Mouse (Mus musculus) hindbrain, embryonic 12.5 days (tissue): ENCODE data around the gene Fam214b. TPM values are rescaled to one million over a fixed set of nuclear protein-coding genes. Genes with fewer than 3 reads are reported as not detected.

Experiments used
- ATAC-seq: fragments of 200-750 bp; cut with Nextera tagmentation; 2 replicates; pipeline ENCODE4 v1.8.0; 2017; ENCODE audit warnings: moderate TSS enrichment; ENCODE audit not compliant: low FRiP score
- H3K27ac ChIP-seq: fragments of 300-500 bp; sonication (generic); 2 replicates; pipeline ENCODE4 v1.5.1; 2016; ENCODE audit warnings: mild to moderate bottlenecking
- H3K27me3 ChIP-seq: fragments of 300-500 bp; sonication (generic); 2 replicates; pipeline ENCODE4 v1.6.1; 2016; ENCODE audit warnings: mild to moderate bottlenecking
- H3K36me3 ChIP-seq: fragments of 300-500 bp; sonication (generic); 2 replicates; pipeline ENCODE4 v1.6.1; 2016; ENCODE audit warnings: mild to moderate bottlenecking
- H3K4me1 ChIP-seq: fragments of 300-500 bp; sonication (generic); 2 replicates; pipeline ENCODE4 v1.6.1; 2016
- H3K4me2 ChIP-seq: fragments of 300-500 bp; sonication (generic); replicated peaks from 2 replicates; pipeline ENCODE4 v1.6.1; 2016; ENCODE audit warnings: mild to moderate bottlenecking
- H3K4me3 ChIP-seq: fragments of 300-500 bp; sonication (generic); 2 replicates; pipeline ENCODE4 v1.5.1; 2016; ENCODE audit warnings: mild to moderate bottlenecking
- H3K9ac ChIP-seq: fragments of 300-500 bp; sonication (generic); 2 replicates; pipeline ENCODE4 v1.6.1; 2016; ENCODE audit warnings: mild to moderate bottlenecking, moderate library complexity
- H3K9me3 ChIP-seq: fragments of 300-500 bp; sonication (generic); replicated peaks from 2 replicates; pipeline ENCODE4 v1.6.1; 2016; ENCODE audit warnings: mild to moderate bottlenecking
- WGBS: fragments of 180-500 bp; shearing (Covaris S2); methylation state at CpG from one replicate; pipeline ENCODE4 v1.1.7; 2016; 5-methylcytosine and 5-hydroxymethylcytosine counted together
- polyA plus RNA-seq: library from polyadenylated mRNA; unstranded; fragments of >200 nt; fragmentation: Nextera tagmentation; extraction: Ambion mirVana; gene quantifications from 2 replicates; pipeline ENCODE4 v1.2.1, GENCODE M21; 2016

Gene Fam214b
- polyA plus RNA-seq, 1 experiment from 2014 or later = 36.2 TPM

- Histone ChIP-seq H3K36me3 (peaks cover 15% of the 10 kb centered on the region), H3K4me3 (peak overlapping the region; percentile 80), H3K4me1 (peaks cover 17% of the 10 kb centered on the region), H3K27ac (peak overlapping the region; percentile 98), H3K9me3 (no peaks in the 10 kb centered on the region), H3K27me3 (no peaks in the 10 kb centered on the region), H3K9ac (peak overlapping the region; percentile 90), H3K4me2 (peak overlapping the region; percentile 83)
- ATAC-seq = peak; percentile 89
- WGBS = under 1% methylated on average over 51 of the region's 51 CpGs
These were observed 46.4 kb downstream of the Fam214b start for GRCm38 (mm10) chr4:42999451-43000140.

GRCm38 (mm10) chr4:42998022-42998421 lies 48.0 kb downstream of the Fam214b start:
- H3K36me3 ChIP-seq = peaks cover 31% of the 10 kb centered on the region
- H3K9me3 ChIP-seq = no peaks in the 10 kb centered on the region
- H3K4me2 ChIP-seq = peak overlapping the region; percentile 83
- H3K9ac ChIP-seq = peak overlapping the region; percentile 29; the same call in 1 of the 2 replicates
- ATAC-seq = no peak
- 76% methylated on average over 2 of the region's 2 CpGs for WGBS
- no peak overlapping the region for H3K27ac ChIP-seq
- H3K4me3 ChIP-seq = peak overlapping the region; percentile 80
- H3K4me1 ChIP-seq = peaks cover 17% of the 10 kb centered on the region
- H3K27me3 ChIP-seq = no peaks in the 10 kb centered on the region

- Histone ChIP-seq H3K27ac (no peak overlapping the region), H3K27me3 (no peaks in the 10 kb centered on the region), H3K9ac (no peak overlapping the region), H3K36me3 (peaks cover 97% of the 10 kb centered on the region), H3K4me2 (no peak overlapping the region), H3K4me1 (no peaks in the 10 kb centered on the region), H3K9me3 (no peaks in the 10 kb centered on the region), H3K4me3 (no peak overlapping the region)
- WGBS = 79% methylated on average over 1 of the region's 1 CpGs
- no peak for ATAC-seq
These were observed 57.7 kb downstream of the Fam214b start for GRCm38 (mm10) chr4:42988296-42988695.

Other genes with a start within 250 kb of the Fam214b start
- 0.05 and 0.21 TPM in 2 replicates for gene Fam205a1, start 192.3 kb downstream of the Fam214b start, polyA plus RNA-seq
- 0.31 and 0.48 TPM in 2 replicates for gene Gm12394, start 189.4 kb downstream of the Fam214b start, polyA plus RNA-seq
- gene Fam205c, start 172.0 kb downstream of the Fam214b start, polyA plus RNA-seq = 1.9 and 2.4 TPM in 2 replicates
- gene Phf24, start 129.6 kb downstream of the Fam214b start, polyA plus RNA-seq = 7.9 TPM in 2 replicates
- 32.4 and 37.4 TPM in 2 replicates for gene Dnajb5, start 96.4 kb downstream of the Fam214b start, polyA plus RNA-seq
- gene 1700022I11Rik, start 76.6 kb downstream of the Fam214b start, polyA plus RNA-seq = 0.61 and 1.2 TPM in 2 replicates
- gene Vcp, start 45.7 kb downstream of the Fam214b start, polyA plus RNA-seq = 626 and 637 TPM in 2 replicates
- 20.5 and 21.6 TPM in 2 replicates for gene Fancg, start 35.7 kb downstream of the Fam214b start, polyA plus RNA-seq
- gene Pigo, start 20.4 kb downstream of the Fam214b start, polyA plus RNA-seq = 25.2 and 28.9 TPM in 2 replicates
- 243 and 249 TPM in 2 replicates for gene Stoml2, start 14.5 kb downstream of the Fam214b start, polyA plus RNA-seq
- 27.8 and 29.4 TPM in 2 replicates for gene Unc13b, start 12.7 kb upstream of the Fam214b start, polyA plus RNA-seq
- 0.18 and 0.34 TPM in 2 replicates for gene Atp8b5, start 220.9 kb upstream of the Fam214b start, polyA plus RNA-seq